ENCODE assay signal across 25 mouse cellular contexts in genomic region chr10:20879482-20879881, GRCm38 (mm10).
A peak's percentile ranks its signal among the peaks of the same experiment; 100 is the strongest.
DNase-seq lines count a peak whose midpoint lies in the region; ATAC-seq and TF ChIP-seq lines count a peak whose summit lies in the region.
"Had no signal": no experiment of that assay in that cellular context is flagged by ENCODE, and none has a peak within 500 bp of the region (broad histone marks: within the 10 kb centered on the region; RNA-seq: fewer than 3 reads in every experiment).

No protein-coding gene starts in this region.

- 47% methylated on average over 8 of the region's 8 CpGs for WGBS in heart, embryonic 14.5 days
- WGBS in liver, embryonic 14.5 days (ENCODE audit: insufficient replicate concordance) = 12% methylated on average over 8 of the region's 8 CpGs
- WGBS in hindbrain, postnatal 0 days = 80% methylated on average over 8 of the region's 8 CpGs
- whole genome bisulfite sequencing in kidney, embryonic 16.5 days = 77% methylated on average over 8 of the region's 8 CpGs
- 86% methylated on average over 8 of the region's 8 CpGs for WGBS in midbrain, embryonic 13.5 days

- peaks cover 3 to 7% of the 10 kb centered on the region in 2 experiments; a peak in 2 of 4 replicates for H3K4me1 ChIP-seq in heart, embryonic 14.5 days (ENCODE audit: control insufficient read depth in 2 of 2, insufficient read depth in 2 of 2, low read length in 2 of 2)
- H3K4me1 ChIP-seq in liver, embryonic 14.5 days (replicated peaks; ENCODE audit: control insufficient read depth in 2 of 2, insufficient read depth in 2 of 2, low read length in 1 of 2) = peaks cover 18 to 20% of the 10 kb centered on the region in 2 experiments; a peak in 3 of 4 replicates
- H3K4me1 ChIP-seq in hindbrain, postnatal 0 days (ENCODE audit: insufficient read depth, low read length) = no peaks in the 10 kb centered on the region
- H3K4me1 ChIP-seq in kidney, embryonic 16.5 days (ENCODE audit: insufficient read depth, low read length) = 0 out of 2 replicates have a peak, but pooled peaks cover 5% of the 10 kb centered on the region
- no peaks in the 10 kb centered on the region for H3K4me1 ChIP-seq in midbrain, embryonic 13.5 days (replicated peaks)
- H3K4me1 ChIP-seq: intestine, embryonic 15.5 days; midbrain, embryonic 15.5 days; neural tube, embryonic 15.5 days had no signal

- ATAC-seq in heart, embryonic 14.5 days (ENCODE audit: insufficient number of reproducible peaks, insufficient read depth, low FRiP score, low read depth) = peak; percentile 54; the same call in 1 of the 2 replicates
- ATAC-seq in common myeloid progenitor, adult 5-6 weeks (replicated peaks; ENCODE audit: low read depth, poor library complexity, severe bottlenecking) = peak; percentile 48
- peak; percentile 50; the same call in 1 of the 2 replicates for ATAC-seq in liver, embryonic 14.5 days (ENCODE audit: insufficient read depth)
- peak; percentile 67 for ATAC-seq in megakaryocyte-erythroid progenitor cell, adult 5-6 weeks (replicated peaks; ENCODE audit: low FRiP score, low TSS enrichment, poor library complexity, severe bottlenecking)
- no peak for ATAC-seq in hindbrain, postnatal 0 days
- ATAC-seq in kidney, embryonic 16.5 days (ENCODE audit: low FRiP score, low TSS enrichment) = no peak
- ATAC-seq in midbrain, embryonic 13.5 days = no peak
- ATAC-seq: forebrain, embryonic 14.5 days; intestine, embryonic 15.5 days; midbrain, embryonic 15.5 days had no signal

- no peak for TF ChIP-seq EP300 in liver, embryonic 14.5 days (IDR thresholded peaks at IDR 0.05; ENCODE audit: low read depth)

- H3K9me3 ChIP-seq in heart, embryonic 14.5 days (ENCODE audit: control insufficient read depth, low read length) = no peaks in the 10 kb centered on the region
- H3K9me3 ChIP-seq in liver, embryonic 14.5 days (ENCODE audit: control insufficient read depth, low read length) = no peaks in the 10 kb centered on the region
- no peaks in the 10 kb centered on the region for H3K9me3 ChIP-seq in hindbrain, postnatal 0 days (ENCODE audit: low read length)
- no peaks in the 10 kb centered on the region for H3K9me3 ChIP-seq in kidney, embryonic 16.5 days (ENCODE audit: low read length)
- H3K9me3 ChIP-seq in midbrain, embryonic 13.5 days = no peaks in the 10 kb centered on the region
- H3K9me3 ChIP-seq: intestine, embryonic 15.5 days; limb, embryonic 13.5 days; midbrain, embryonic 15.5 days; neural tube, embryonic 15.5 days had no signal

- no peak for DNase-seq in heart, postnatal 10 days
- peak in 1 of 3 experiments; percentile 23 for DNase-seq in liver, embryonic 14.5 days (ENCODE audit: low read depth in 3 of 3, low spot score in 3 of 3)
- no peak for DNase-seq in hindbrain, postnatal 0 days (ENCODE audit: low spot score)
- DNase-seq: adrenal gland, postnatal 25 days; cerebellum, adult 2 months; cerebellum, postnatal 36 days; gastrocnemius, postnatal 14 days; heart, postnatal 36 days; kidney, adult 9 months; right cerebral cortex, postnatal 4 days; thymus, postnatal 25 days had no signal

- H3K27me3 ChIP-seq in heart, embryonic 14.5 days (ENCODE audit: control insufficient read depth, insufficient read depth, low read length) = no peaks in the 10 kb centered on the region
- no peaks in the 10 kb centered on the region for H3K27me3 ChIP-seq in liver, embryonic 14.5 days (ENCODE audit: control insufficient read depth, insufficient read depth, low read length)
- H3K27me3 ChIP-seq in hindbrain, postnatal 0 days (ENCODE audit: insufficient read depth, low read length) = no peaks in the 10 kb centered on the region
- H3K27me3 ChIP-seq in kidney, embryonic 16.5 days (ENCODE audit: insufficient read depth, low read length) = no peaks in the 10 kb centered on the region
- no peaks in the 10 kb centered on the region for H3K27me3 ChIP-seq in midbrain, embryonic 13.5 days
- H3K27me3 ChIP-seq: intestine, embryonic 15.5 days; limb, embryonic 13.5 days; midbrain, embryonic 15.5 days; neural tube, embryonic 15.5 days had no signal

- H3K4me3 ChIP-seq in heart, embryonic 14.5 days (ENCODE audit: control insufficient read depth in 1 of 2, insufficient read depth in 1 of 2, low read depth in 1 of 2, low read length in 2 of 2) = no peak overlapping the region
- H3K4me3 ChIP-seq in liver, embryonic 14.5 days (ENCODE audit: insufficient read depth in 1 of 2, low read depth in 2 of 2, low read length in 2 of 2) = no peak overlapping the region
- no peak overlapping the region for H3K4me3 ChIP-seq in hindbrain, postnatal 0 days (ENCODE audit: low read length)
- H3K4me3 ChIP-seq in kidney, embryonic 16.5 days (ENCODE audit: low read length) = no peak overlapping the region
- no peak overlapping the region for H3K4me3 ChIP-seq in midbrain, embryonic 13.5 days (replicated peaks)
- H3K4me3 ChIP-seq: erythroblast, embryonic 14.5 days; intestine, embryonic 15.5 days; limb, embryonic 13.5 days; midbrain, embryonic 15.5 days; myocyte; neural tube, embryonic 15.5 days had no signal

- no peaks in the 10 kb centered on the region for H3K36me3 ChIP-seq in heart, embryonic 14.5 days (ENCODE audit: control insufficient read depth, insufficient read depth, low read length)
- no peaks in the 10 kb centered on the region for H3K36me3 ChIP-seq in liver, embryonic 14.5 days (replicated peaks; ENCODE audit: control insufficient read depth, insufficient read depth, low read depth)
- no peaks in the 10 kb centered on the region for H3K36me3 ChIP-seq in hindbrain, postnatal 0 days (ENCODE audit: insufficient read depth, low read length)
- H3K36me3 ChIP-seq in kidney, embryonic 16.5 days (ENCODE audit: insufficient read depth, low read length) = no peaks in the 10 kb centered on the region
- no peaks in the 10 kb centered on the region for H3K36me3 ChIP-seq in midbrain, embryonic 13.5 days
- H3K36me3 ChIP-seq: intestine, embryonic 15.5 days; limb, embryonic 13.5 days; midbrain, embryonic 15.5 days; neural tube, embryonic 15.5 days had no signal

- H3K9ac ChIP-seq in heart, embryonic 14.5 days (ENCODE audit: low read length) = no peak overlapping the region
- H3K9ac ChIP-seq in liver, embryonic 14.5 days (replicated peaks) = no peak overlapping the region
- H3K9ac ChIP-seq in hindbrain, postnatal 0 days (replicated peaks; ENCODE audit: low read length) = no peak overlapping the region
- H3K9ac ChIP-seq in kidney, embryonic 16.5 days (replicated peaks; ENCODE audit: low read length) = no peak overlapping the region
- no peak overlapping the region for H3K9ac ChIP-seq in midbrain, embryonic 13.5 days (replicated peaks)
- H3K9ac ChIP-seq: hindbrain, embryonic 14.5 days; intestine, embryonic 15.5 days; limb, embryonic 13.5 days; midbrain, embryonic 15.5 days; neural tube, embryonic 15.5 days had no signal

- TF ChIP-seq CTCF in liver, embryonic 14.5 days (IDR thresholded peaks at IDR 0.05; ENCODE audit: low read depth) = no peak
- TF ChIP-seq CTCF in hindbrain, postnatal 0 days (IDR thresholded peaks at IDR 0.05; ENCODE audit: low read depth) = no peak

- intact Hi-C loops in heart, postnatal 10 days (cut with DNase I) = no loop called here

- no peak overlapping the region for H3K27ac ChIP-seq in heart, embryonic 14.5 days (replicated peaks in 1 of 2; ENCODE audit: control insufficient read depth in 1 of 2, insufficient read depth in 1 of 2, low read depth in 2 of 2, low read length in 2 of 2)
- H3K27ac ChIP-seq in liver, embryonic 14.5 days = no peak overlapping the region
- H3K27ac ChIP-seq in hindbrain, postnatal 0 days = no peak overlapping the region
- no peak overlapping the region for H3K27ac ChIP-seq in kidney, embryonic 16.5 days (ENCODE audit: low read length)
- no peak overlapping the region for H3K27ac ChIP-seq in midbrain, embryonic 13.5 days
- H3K27ac ChIP-seq: hindbrain, embryonic 14.5 days; intestine, embryonic 15.5 days; limb, embryonic 13.5 days; midbrain, embryonic 15.5 days; neural tube, embryonic 15.5 days; stomach, postnatal 0 days had no signal

- H3K4me2 ChIP-seq in heart, embryonic 14.5 days (ENCODE audit: low read length) = peak overlapping the region; percentile 13; the same call in 1 of the 2 replicates
- peak overlapping the region; percentile 11 for H3K4me2 ChIP-seq in liver, embryonic 14.5 days (ENCODE audit: low read depth)
- no peak overlapping the region for H3K4me2 ChIP-seq in hindbrain, postnatal 0 days (ENCODE audit: low read depth, low read length)
- no peak overlapping the region for H3K4me2 ChIP-seq in kidney, embryonic 16.5 days (replicated peaks; ENCODE audit: low read depth, low read length)
- H3K4me2 ChIP-seq in midbrain, embryonic 13.5 days (replicated peaks) = no peak overlapping the region
- H3K4me2 ChIP-seq: hindbrain, embryonic 14.5 days; intestine, embryonic 15.5 days; limb, embryonic 13.5 days; midbrain, embryonic 15.5 days; neural tube, embryonic 15.5 days had no signal

Comparison
In these comparisons a context has a peak if more than half of its experiments do, and no peak if none do; other contexts are left out.
1. ATAC-seq: peak in heart, embryonic 14.5 days (single experiment), common myeloid progenitor, adult 5-6 weeks (single experiment), liver, embryonic 14.5 days (single experiment) and megakaryocyte-erythroid progenitor cell, adult 5-6 weeks (single experiment); none in hindbrain, postnatal 0 days (single experiment), kidney, embryonic 16.5 days (single experiment) and midbrain, embryonic 13.5 days (single experiment).
2. H3K4me2 ChIP-seq: peak in heart, embryonic 14.5 days (single experiment) and liver, embryonic 14.5 days (single experiment); none in hindbrain, postnatal 0 days (single experiment), kidney, embryonic 16.5 days (single experiment) and midbrain, embryonic 13.5 days (single experiment).